Mouse (Mus musculus) inflammation-experienced regulatory T-cells, adult 6 months (primary cell): ENCODE results near the gene Frzb. TPM values are rescaled to one million over a fixed set of nuclear protein-coding genes. Genes with fewer than 3 reads are reported as not detected.

Experiments
- ATAC-seq: one replicate; pipeline ENCODE4 v1.8.0; 2017
- polyA plus RNA-seq, 3 experiments: library from polyadenylated mRNA; unstranded; fragments of 100-300 nt; shearing (Covaris generic); gene quantifications; one replicate each; pipeline ENCODE4 v1.2.1; 2017

Gene Frzb
- polyA plus RNA-seq, 3 experiments from 2014 or later: not detected

DNA sequence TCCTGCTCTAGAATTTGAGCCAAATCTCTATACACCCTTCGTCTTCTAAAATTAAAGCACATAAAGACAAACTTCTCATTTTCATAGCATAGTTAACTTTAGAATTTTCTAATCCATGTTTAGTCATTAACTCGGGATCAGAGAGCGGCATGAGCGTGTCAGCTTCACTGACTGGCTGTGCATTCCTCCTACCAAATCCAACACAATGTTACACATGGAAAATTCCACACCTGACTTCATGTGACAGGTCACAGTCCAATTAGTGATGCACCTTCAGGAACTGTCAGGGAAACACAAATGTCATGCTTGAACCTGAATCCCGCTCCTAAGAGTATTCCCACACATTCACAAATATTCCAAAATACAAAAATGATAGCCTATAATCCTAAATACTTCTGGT, 24.3 kb downstream of the Frzb start:
- no peak for ATAC-seq

DNA sequence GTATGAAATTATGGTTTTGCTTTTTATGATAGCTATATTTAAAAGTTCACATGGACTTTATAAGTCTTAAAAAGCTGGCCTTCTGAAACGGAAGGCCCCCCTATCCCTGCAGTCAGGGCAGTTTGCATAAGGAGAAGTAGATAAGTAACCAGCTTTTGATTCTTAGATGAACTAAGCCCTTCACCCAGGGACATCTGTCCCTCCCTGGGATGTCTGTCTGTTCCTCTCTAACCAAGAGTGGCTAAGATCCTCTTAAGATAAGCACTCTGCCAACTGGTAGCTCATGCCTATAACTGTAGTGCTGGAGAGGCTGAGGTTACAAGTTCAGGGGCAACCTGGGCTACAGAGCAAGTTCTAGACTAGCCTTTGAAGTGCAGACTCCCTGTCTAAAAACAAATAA, 25.4 kb downstream of the Frzb start:
- ATAC-seq: no peak

DNA sequence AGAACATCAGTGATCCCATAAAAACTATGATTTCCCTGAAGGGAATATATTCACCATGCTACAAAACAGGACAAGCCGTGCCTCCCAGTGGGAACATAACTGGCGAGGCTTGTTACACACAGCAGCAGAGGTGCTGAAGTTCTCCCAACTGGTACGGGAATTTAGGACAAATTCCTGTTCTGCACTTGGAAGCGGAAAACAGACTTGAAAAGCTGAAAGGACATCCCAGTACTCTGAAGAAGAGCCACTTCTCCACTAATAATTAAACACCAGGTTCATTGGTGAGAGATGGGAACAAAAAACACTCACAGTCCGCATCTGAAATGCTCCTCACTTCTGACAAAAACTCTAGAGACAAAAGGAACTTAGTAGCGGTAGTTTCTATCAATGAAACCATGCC, 31.1 kb downstream of the Frzb start:
- ATAC-seq: no peak

DNA sequence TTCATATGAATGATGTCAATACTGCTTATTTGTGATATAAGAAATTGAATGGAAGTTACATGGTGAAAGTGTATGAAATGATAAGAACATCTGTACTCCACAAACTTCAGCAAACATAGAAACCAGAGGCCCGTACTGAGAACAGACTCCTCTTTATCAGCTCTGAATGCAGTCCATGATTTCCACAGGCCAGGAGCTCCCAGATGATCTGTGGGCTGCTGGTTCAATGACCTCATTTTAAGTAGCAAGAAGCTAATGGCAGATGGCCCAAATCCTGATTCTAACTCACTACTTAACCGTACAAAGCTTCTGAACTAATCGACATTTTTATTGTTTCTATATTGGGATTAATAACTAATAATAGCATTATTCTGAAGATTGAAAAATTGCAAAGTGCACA, 33.0 kb downstream of the Frzb start:
- ATAC-seq: no peak

DNA sequence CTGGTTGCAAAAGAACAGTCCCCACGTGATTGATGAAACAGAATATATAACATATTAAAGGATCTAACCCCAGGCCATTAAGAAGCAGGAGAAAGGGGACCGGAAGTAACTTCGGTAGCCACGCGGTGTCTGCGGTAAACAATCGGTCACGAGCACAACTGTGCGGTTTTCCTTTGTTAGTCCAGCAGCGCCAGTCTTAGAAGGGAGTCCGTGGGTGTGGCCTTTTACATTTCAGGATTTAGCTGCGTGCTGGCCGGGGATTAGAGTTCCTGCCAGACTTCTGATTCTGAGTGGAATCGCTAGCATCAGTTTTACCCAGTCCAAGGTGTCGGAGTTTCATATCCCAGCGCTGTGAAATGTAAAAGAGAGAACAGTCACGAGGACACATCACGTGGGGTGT, 34.3 kb downstream of the Frzb start:
- ATAC-seq: no peak

DNA sequence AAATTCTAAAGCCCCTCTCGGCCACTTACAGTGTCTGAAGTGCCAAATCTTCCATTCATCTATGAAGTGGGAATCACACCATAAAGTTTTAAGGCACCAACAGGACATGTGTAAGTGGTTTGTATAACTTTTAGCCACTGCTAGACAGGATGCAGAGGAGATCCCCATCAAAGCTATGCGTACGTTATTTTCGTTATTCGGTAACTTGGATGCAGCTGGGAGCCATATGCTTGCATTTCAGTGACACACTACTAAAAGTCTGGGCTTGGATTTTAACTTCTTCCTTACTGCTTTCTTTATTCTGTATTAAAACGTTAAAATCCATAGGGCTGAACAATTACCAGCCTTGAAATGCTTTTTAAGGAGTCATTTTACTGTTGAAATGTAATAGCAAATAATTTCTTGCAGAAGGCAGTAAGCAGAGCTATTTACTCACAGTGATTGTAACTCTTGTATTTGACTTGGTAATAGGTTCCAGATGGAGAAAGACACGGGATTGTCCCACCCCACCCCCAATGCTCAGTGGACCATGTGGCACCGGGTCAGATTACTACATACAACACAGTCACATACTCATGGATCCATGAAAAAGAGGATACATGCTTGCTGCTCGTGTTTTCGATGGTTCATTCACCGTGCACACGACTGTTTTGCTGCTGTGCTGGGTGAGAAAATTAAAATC, 37.4 kb downstream of the Frzb start:
- no peak for ATAC-seq

DNA sequence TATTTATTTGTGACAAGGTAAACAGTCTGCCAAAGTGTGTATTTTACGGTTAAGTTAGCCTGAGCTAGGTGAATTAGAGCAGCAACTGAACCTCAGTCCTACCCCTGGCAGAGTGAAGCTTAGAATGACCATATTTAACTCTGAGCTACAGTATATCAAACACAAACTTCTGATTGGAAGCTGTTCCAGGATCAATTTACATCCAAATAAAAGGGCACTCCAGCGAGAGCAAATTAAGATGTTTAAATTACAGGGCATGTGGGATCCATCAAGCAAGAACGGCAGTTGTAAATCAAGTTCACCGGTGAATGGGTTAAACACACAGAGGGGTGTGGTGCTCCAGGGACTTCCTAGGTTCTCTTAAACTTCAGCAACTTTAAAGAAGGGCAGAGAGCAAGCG, 42.7 kb downstream of the Frzb start:
- ATAC-seq: no peak

DNA sequence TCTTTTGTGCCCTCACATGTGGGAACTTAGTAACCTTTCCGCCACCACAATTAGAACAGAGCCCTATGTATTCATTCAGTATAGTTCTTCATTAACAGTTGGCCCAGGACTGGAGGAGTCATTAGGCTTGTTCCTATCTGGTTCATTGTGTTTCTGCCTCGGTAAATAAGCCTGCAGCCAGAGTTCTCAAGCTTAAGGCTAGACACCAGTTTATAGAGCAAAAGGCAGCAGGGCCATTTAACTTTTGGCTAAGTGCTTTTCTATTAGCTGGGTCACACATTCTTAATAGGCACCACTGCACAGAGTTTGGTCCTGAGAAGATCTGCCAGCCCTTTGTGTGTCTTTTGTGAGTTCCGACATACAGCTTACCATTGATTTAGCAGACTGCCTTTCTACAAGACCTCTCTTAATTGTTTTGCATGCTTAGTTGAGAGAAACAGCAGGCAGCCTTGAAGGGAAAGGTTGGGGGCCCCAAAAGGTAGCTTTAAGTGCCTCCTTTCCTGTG, 48.8 kb downstream of the Frzb start:
- no peak for ATAC-seq

DNA sequence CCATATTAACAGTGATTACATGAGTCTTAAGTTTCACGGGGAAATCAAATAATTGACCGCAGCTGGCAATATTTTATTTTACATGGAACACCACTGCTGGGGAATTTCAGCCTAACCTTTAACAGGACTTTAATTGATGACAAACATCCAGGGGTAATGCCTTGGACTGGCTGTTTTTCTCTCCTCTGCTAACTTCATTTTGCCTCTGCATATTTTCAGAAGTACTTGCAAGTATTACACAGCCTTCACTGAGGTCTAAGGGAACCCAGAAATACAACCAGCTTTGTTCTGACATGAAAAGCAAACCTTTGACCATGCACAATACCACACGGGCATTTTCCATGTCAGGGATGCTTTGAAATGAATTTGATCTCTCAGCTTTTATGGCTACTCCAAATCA, 50.6 kb downstream of the Frzb start:
- ATAC-seq: no peak

DNA sequence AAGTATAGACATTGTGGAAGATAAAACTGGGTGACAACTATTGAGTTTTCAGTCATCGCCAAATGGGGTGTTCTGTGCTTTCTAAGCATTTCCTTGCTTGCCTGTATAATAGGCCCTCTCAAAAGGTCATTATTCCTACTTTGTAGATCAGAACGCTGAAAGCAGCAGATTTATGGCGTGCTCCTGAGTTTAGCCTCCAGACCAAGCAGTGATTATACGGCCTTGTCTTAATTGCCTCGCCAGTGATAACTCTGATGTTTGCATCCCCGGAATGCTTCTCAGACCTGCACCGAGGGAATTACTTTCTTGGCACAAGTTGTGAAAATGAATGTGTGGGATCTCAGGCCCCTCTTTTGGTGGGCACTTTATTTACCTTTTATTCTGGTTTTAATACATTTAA, 51.4 kb downstream of the Frzb start:
- ATAC-seq: no peak

DNA sequence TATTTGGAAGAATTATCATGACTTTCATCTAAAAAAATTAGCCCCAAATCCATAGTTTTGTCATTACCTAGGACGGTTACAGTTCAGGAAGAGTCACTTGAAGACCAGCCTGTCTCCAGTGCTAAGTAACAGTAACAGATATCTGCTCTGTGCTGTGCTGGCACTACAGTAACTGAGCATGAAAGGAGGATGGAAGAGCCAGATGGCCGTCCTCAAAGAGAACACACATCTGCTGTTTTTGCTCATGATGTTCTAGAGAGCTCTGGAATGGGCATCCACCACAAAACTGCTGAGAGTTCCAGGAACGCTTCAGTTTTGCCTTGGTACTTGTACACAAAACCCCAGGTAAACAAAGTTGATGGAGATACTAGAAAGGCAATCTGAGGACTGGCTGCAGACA, 59.1 kb downstream of the Frzb start:
- no peak for ATAC-seq

DNA sequence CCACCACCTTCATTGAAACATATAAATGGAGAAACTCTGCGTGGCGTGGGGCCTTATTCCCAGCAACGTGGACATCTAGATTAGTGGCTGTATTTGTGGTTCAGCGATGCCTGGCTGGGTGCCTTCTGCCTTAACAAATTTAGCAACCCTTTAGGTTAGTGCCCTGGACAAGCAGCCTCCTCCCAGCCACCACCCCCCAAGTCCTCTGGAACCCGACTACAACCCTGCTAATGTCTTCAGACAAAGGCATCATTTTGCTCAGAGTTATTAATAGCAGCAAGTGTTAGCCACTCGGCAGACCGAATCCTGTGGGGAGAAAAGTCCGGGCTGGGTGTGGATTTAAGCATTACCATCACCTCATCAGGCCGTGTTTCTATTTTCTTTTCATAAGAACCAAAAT, 59.8 kb downstream of the Frzb start:
- no peak for ATAC-seq

DNA sequence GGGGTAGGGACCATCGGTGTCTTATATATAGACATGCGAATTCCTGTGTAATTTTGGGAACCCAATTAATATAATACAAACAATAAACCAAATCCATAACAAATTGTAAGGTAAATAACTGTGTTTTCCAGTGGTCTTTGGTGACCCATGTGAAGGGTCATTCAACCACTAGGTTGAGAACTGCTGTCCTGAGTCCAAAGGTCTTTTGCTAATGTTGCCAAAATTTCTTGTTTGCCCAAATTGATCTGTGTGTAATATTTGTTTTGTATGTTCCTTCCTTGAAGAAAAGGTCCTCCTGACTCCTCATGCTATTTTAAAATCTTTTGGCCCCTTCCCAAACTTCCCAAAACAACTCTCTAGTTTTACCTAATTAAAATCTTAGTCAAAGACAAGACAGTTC, 61.2 kb downstream of the Frzb start:
- no peak for ATAC-seq

DNA sequence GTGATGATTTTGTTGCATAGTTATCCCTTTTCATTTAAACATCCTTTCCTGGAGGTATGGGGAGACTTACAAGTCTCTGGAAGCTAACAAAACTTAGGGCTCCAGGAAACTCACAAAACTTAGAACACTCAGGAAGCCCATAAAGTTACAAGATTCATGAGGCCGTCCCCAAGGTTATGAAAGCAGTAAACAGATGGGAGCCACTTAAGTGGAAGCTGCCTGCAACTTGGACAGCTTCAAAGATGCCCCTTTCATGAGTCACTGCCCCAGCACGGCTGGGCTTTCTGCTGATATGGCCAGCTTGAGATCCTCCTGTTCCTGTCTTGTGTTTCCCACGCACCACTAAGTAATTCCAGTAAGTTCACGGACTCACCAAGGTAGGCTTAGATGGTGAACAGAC, 63.0 kb downstream of the Frzb start:
- no peak for ATAC-seq

DNA sequence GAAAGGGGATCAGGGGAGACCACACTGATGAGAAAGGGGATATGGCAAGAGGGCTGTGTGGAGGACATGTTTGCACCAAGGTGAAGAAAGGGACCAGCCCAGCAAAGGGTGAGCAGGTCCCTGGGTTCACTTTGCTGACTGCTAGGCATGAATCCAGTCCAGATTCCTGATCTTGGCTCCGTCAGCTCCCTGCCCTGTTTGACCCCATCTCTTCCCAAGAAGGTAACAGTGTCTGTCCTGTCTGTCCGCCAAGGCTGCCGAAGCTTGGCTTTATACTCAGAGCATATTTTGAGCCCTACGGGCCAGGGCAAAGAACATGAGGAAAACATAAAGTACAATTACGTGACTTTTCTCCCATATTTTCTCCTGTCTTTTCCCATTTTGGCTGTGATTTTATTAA, 67.6 kb downstream of the Frzb start:
- ATAC-seq: no peak

DNA sequence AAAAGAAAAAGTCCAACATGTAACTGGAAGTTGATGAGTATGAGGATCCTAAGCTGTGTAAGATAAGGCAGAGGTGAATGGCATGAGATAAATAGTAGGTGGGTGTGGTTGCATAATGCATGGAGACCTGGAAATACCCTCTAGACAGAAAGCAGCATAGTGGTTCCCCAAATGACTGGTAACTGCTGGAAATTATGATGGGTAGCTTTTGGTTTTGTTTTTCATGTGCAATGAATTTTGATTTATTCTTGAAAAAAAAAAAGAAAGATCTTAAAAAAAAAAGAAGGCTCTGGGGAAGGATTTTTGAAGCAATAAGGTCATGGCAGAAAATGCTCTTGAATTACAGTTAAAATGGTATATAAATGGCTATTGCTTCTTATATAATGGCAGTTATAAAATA, 72.5 kb downstream of the Frzb start:
- ATAC-seq: no peak

DNA sequence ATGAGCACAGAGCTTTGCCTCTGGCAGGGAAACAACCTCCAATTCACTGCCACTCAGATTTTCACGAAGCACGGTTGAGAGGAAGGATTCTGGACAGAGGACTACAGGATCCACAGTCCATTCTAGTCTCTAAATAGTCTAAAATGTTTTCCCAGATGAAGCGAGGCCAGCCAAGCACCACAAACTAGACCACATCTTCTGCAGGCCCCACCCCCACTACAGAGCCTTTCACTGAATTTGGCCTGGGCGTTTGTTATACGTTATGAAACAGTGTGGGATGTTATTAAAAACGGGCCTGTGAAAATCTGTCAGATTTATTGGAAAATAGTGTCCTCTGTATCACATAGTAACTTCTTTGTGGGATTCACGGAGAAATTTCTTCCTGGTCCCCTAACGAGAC, 76.0 kb downstream of the Frzb start:
- no peak for ATAC-seq

Other genes with a start within 250 kb of the Frzb start
- under 1 TPM in 1 of 3 experiments, not detected in 2; 0.15 TPM for gene Prdx6b, start 155.2 kb downstream of the Frzb start, polyA plus RNA-seq
- gene Dnajc10, start 132.2 kb downstream of the Frzb start, polyA plus RNA-seq: 10 to 100 TPM; 42.4 to 54.0 (median 47.9) TPM
- gene Nckap1, start 133.8 kb upstream of the Frzb start, polyA plus RNA-seq: 1 to 10 TPM; 2.3 to 3.9 (median 2.5) TPM
- gene Dusp19, start 169.4 kb upstream of the Frzb start, polyA plus RNA-seq: 10 to 100 TPM; 16.1 to 22.1 (median 20.9) TPM
- 10 to 100 TPM; 27.5 to 35.3 (median 34.4) TPM for gene Nup35, start 169.6 kb upstream of the Frzb start, polyA plus RNA-seq